Mouse (Mus musculus): Measurements from ENCODE around the gene Lrrc4.

GRCm38 (mm10) chr6:28618299-28618698 lies 213.2 kb downstream of the Lrrc4 start:
- TF ChIP-seq POLR2A (IDR thresholded peaks at IDR 0.05; ENCODE audit: borderline replicate concordance, extremely low read depth, low read depth, low read length) = no peak
- no peak for TF ChIP-seq CTCF (IDR thresholded peaks at IDR 0.05; ENCODE audit: insufficient read depth, low read length)
